Mouse (Mus musculus) lung, postnatal 0 days (tissue): Measurements from ENCODE around the gene 4933434E20Rik. TPM values are rescaled to one million over a fixed set of nuclear protein-coding genes. Genes with fewer than 3 reads are reported as not detected.

Experiments
- ATAC-seq: fragments of 200-750 bp; cut with Nextera tagmentation; 2 replicates; pipeline ENCODE4 v1.8.0; 2017; ENCODE audit warnings: moderate library complexity
- DNase-seq: peaks from one replicate; pipeline ENCODE4 v3.0.0-alpha.2; 2016; ENCODE audit warnings: low spot score
- H3K27ac ChIP-seq: fragments of 300-500 bp; sonication (generic); 2 replicates; pipeline ENCODE4 v1.5.1; 2014; ENCODE audit warnings: antibody characterized with exemption, mild to moderate bottlenecking, low read length, mixed read lengths
- H3K27me3 ChIP-seq: fragments of 300-500 bp; sonication (generic); replicated peaks from 2 replicates; pipeline ENCODE4 v1.6.1; 2014; ENCODE audit warnings: low read length, mixed read lengths; ENCODE audit not compliant: insufficient read depth
- H3K36me3 ChIP-seq: fragments of 300-500 bp; sonication (generic); 2 replicates; pipeline ENCODE4 v1.6.1; 2014; ENCODE audit warnings: low read length, mixed read lengths; ENCODE audit not compliant: insufficient read depth
- H3K4me1 ChIP-seq: fragments of 300-500 bp; sonication (generic); 2 replicates; pipeline ENCODE4 v1.6.1; 2014; ENCODE audit warnings: antibody characterized with exemption, low read depth, low read length, mixed read lengths; ENCODE audit not compliant: insufficient read depth
- H3K4me2 ChIP-seq: fragments of 300-500 bp; sonication (generic); replicated peaks from 2 replicates; pipeline ENCODE4 v1.6.1; 2014; ENCODE audit warnings: low read depth, mild to moderate bottlenecking, low read length, moderate library complexity, mixed read lengths
- H3K4me3 ChIP-seq: fragments of 300-500 bp; sonication (generic); 2 replicates; pipeline ENCODE4 v1.5.1; 2014; ENCODE audit warnings: low read depth, low read length
- H3K9ac ChIP-seq: fragments of 300-500 bp; sonication (generic); replicated peaks from 2 replicates; pipeline ENCODE4 v1.6.1; 2014; ENCODE audit warnings: low read depth, mild to moderate bottlenecking
- H3K9me3 ChIP-seq: fragments of 300-500 bp; sonication (generic); 2 replicates; pipeline ENCODE4 v1.6.1; 2016; ENCODE audit warnings: low read length, mixed read lengths
- CTCF ChIP-seq: IDR thresholded peaks from 2 replicates; pipeline ENCODE4 v1.5.1; 2016; ENCODE audit warnings: antibody characterized with exemption, mild to moderate bottlenecking
- EP300 ChIP-seq: IDR thresholded peaks from 2 replicates; pipeline ENCODE4 v1.6.1; 2016; ENCODE audit warnings: antibody characterized with exemption, mild to moderate bottlenecking, control low read depth
- WGBS: fragments of 180-500 bp; shearing (Covaris S2); extraction: QIAGEN DNeasy Blood & Tissue Kit; methylation state at CpG from one replicate; pipeline ENCODE4 v1.1.7; 2014; 5-methylcytosine and 5-hydroxymethylcytosine counted together
- microRNA counts: library from miRNA; unstranded; fragments of <30 nt; microRNA quantifications from one replicate; lab custom pipeline; 2015
- microRNA-seq: library from miRNA; unstranded; fragments of <30 nt; microRNA quantifications from one replicate; pipeline ENCODE4, GENCODE M21; 2016
- polyA plus RNA-seq: library from polyadenylated mRNA; unstranded; fragments of >200 nt; fragmentation: Nextera tagmentation; extraction: Ambion mirVana; gene quantifications from 2 replicates; pipeline ENCODE4 v1.2.1, GENCODE M21; 2015

Gene 4933434E20Rik
- polyA plus RNA-seq, 1 experiment from 2014 or later = 144 TPM

- H3K9ac ChIP-seq = no peak overlapping the region
- H3K4me1 ChIP-seq = no peaks in the 10 kb centered on the region
- 62% methylated on average over 3 of the region's 3 CpGs for WGBS
- no peak overlapping the region for H3K4me2 ChIP-seq
- no peaks in the 10 kb centered on the region for H3K27me3 ChIP-seq
- no peak overlapping the region for H3K4me3 ChIP-seq
- no peaks in the 10 kb centered on the region for H3K36me3 ChIP-seq
- peak; percentile 46 for DNase-seq
- no peaks in the 10 kb centered on the region for H3K9me3 ChIP-seq
- peak; percentile 65 for ATAC-seq
- no peak overlapping the region for H3K27ac ChIP-seq
- TF ChIP-seq CTCF = no peak
- TF ChIP-seq EP300 = no peak
These were observed 64.1 kb downstream of the 4933434E20Rik start for GRCm38 (mm10) chr3:90115526-90115925.

MicroRNA genes within 50 kb of the gene (microRNA counts, 519-probe panel; counts per million panel counts)
- microRNA mmu-miR-190b (lab: Ali Mortazavi, UCI) = 4,702 counts per million, percentile 53 among the panel's probes with 10 or more counts

Small RNA genes within 50 kb of the gene (microRNA-seq; reads per million reads assigned to microRNA genes)
- gene Mir190b (10.8 reads per million, percentile 23 among the genes with 10 or more reads in this experiment), gene Mir7669 (0.73 reads per million)

Other genes starting within 250 kb of the 4933434E20Rik start
- 11.2 and 12.1 TPM in 2 replicates for gene She, start 220.3 kb upstream of the 4933434E20Rik start, polyA plus RNA-seq
- gene Il6ra, start 138.4 kb upstream of the 4933434E20Rik start, polyA plus RNA-seq = 15.7 and 17.9 TPM in 2 replicates
- gene Atp8b2, start 88.1 kb upstream of the 4933434E20Rik start, polyA plus RNA-seq = 7.1 and 7.4 TPM in 2 replicates
- gene Hax1, start 52.9 kb upstream of the 4933434E20Rik start, polyA plus RNA-seq = 80.5 and 93.6 TPM in 2 replicates
- gene Ubap2l, start 992 bp downstream of the 4933434E20Rik start, polyA plus RNA-seq = 101 and 118 TPM in 2 replicates
- 506 and 509 TPM in 2 replicates for gene Tpm3, start 21.0 kb downstream of the 4933434E20Rik start, polyA plus RNA-seq
- gene Nup210l, start 52.5 kb downstream of the 4933434E20Rik start, polyA plus RNA-seq = 0.10 and 0.17 TPM in 2 replicates
- 1,752 and 1,909 TPM in 2 replicates for gene Rps27, start 162.0 kb downstream of the 4933434E20Rik start, polyA plus RNA-seq
- 30.6 and 31.0 TPM in 2 replicates for gene Rab13, start 162.1 kb downstream of the 4933434E20Rik start, polyA plus RNA-seq
- gene Jtb, start 180.0 kb downstream of the 4933434E20Rik start, polyA plus RNA-seq = 148 and 154 TPM in 2 replicates
- gene Creb3l4, start 191.9 kb downstream of the 4933434E20Rik start, polyA plus RNA-seq = 2.4 and 2.8 TPM in 2 replicates
- 143 and 152 TPM in 2 replicates for gene Slc39a1, start 196.5 kb downstream of the 4933434E20Rik start, polyA plus RNA-seq
- 11.9 and 16.2 TPM in 2 replicates for gene Crtc2, start 202.5 kb downstream of the 4933434E20Rik start, polyA plus RNA-seq
- gene Dennd4b, start 213.5 kb downstream of the 4933434E20Rik start, polyA plus RNA-seq = 2.3 and 2.7 TPM in 2 replicates
- 9.2 and 10.1 TPM in 2 replicates for gene Gatad2b, start 241.5 kb downstream of the 4933434E20Rik start, polyA plus RNA-seq